Mouse (Mus musculus) bone marrow, adult 2 months (tissue): ENCODE results near the gene Srrm1. TPM values are rescaled to one million over a fixed set of nuclear protein-coding genes. Genes with fewer than 3 reads are reported as not detected.

Experiments used
- H3K27ac ChIP-seq: fragments of 200-500 bp; 2 replicates; pipeline ENCODE4 v1.5.1; 2012; ENCODE audit warnings: low read depth, mild to moderate bottlenecking, control low read depth, inconsistent platforms, low read length; ENCODE audit not compliant: control insufficient read depth, poor library complexity, insufficient read depth
- H3K4me1 ChIP-seq: fragments of 200-500 bp; 2 replicates; pipeline ENCODE4 v1.6.1; 2011; ENCODE audit warnings: low read length; ENCODE audit not compliant: control insufficient read depth, insufficient read depth
- H3K4me3 ChIP-seq: fragments of 200-500 bp; replicated peaks from 2 replicates; pipeline ENCODE3; 2011; ENCODE audit warnings: mild to moderate bottlenecking, low read depth, low read length, control low read depth; ENCODE audit not compliant: control insufficient read depth
- CTCF ChIP-seq: fragments of 200-500 bp; IDR thresholded peaks from 2 replicates; pipeline ENCODE4 v1.5.1; 2011; ENCODE audit warnings: low read length, control low read depth; ENCODE audit not compliant: control insufficient read depth, insufficient read depth
- POLR2A ChIP-seq: fragments of 200-500 bp; IDR thresholded peaks from 2 replicates; pipeline ENCODE4 v1.6.1; 2011; ENCODE audit warnings: low read depth, mild to moderate bottlenecking, control low read depth, low read length, borderline replicate concordance; ENCODE audit not compliant: control insufficient read depth
- WGBS: fragments of 180-500 bp; shearing (Covaris S2); methylation state at CpG from one replicate; pipeline ENCODE4 v1.1.7; 2018; 5-methylcytosine and 5-hydroxymethylcytosine counted together
- polyA plus RNA-seq: library from polyadenylated mRNA; stranded (reverse); fragments of >200 nt; gene quantifications from 2 replicates; pipeline ENCODE4 v1.2.4, GENCODE M21; 2011; ENCODE audit warnings: low replicate concordance; ENCODE audit not compliant: missing spikeins, insufficient read depth, insufficient read length

Gene Srrm1
- polyA plus RNA-seq, 1 experiment = 141 TPM

GRCm38 (mm10) chr4:135271419-135271828 is 81.7 kb downstream of the Srrm1 start:
- TF ChIP-seq POLR2A = no peak
- TF ChIP-seq CTCF = no peak
- peak overlapping the region; percentile 87 for H3K27ac ChIP-seq
- peaks cover 4% of the 10 kb centered on the region; the same call in 1 of the 2 replicates for H3K4me1 ChIP-seq
- 1% methylated on average over 20 of the region's 20 CpGs for WGBS
- peak overlapping the region; percentile 91 for H3K4me3 ChIP-seq

Other genes with a start within 250 kb of the Srrm1 start
- gene Runx3, start 232.7 kb downstream of the Srrm1 start, polyA plus RNA-seq = 7.0 and 20.8 TPM in 2 replicates
- 34.8 and 42.2 TPM in 2 replicates for gene Clic4, start 80.5 kb downstream of the Srrm1 start, polyA plus RNA-seq
- gene Ncmap, start 44.9 kb upstream of the Srrm1 start, polyA plus RNA-seq = not detected in 2 replicates
- gene Rcan3, start 80.5 kb upstream of the Srrm1 start, polyA plus RNA-seq = 16.3 and 18.6 TPM in 2 replicates
- gene Stpg1, start 141.5 kb upstream of the Srrm1 start, polyA plus RNA-seq = 1.4 TPM in 1 of 2 replicates, not detected in the other
- gene Nipal3, start 141.7 kb upstream of the Srrm1 start, polyA plus RNA-seq = 10.9 and 18.5 TPM in 2 replicates
- not detected in 2 replicates for gene Grhl3, start 220.3 kb upstream of the Srrm1 start, polyA plus RNA-seq